Mouse (Mus musculus) thymus, postnatal 4 days (tissue): ENCODE results near the gene Olfr591.
"Not testable (repeated sequence)": the region's sequence is repeated elsewhere in the genome, so short reads cannot be mapped to it uniquely, and the experiment has no call there.

Experiments used
- DNase-seq: peaks from one replicate; pipeline ENCODE4 v3.0.0; 2021

Gene Olfr591

GRCm38 (mm10) chr7:103178240-103178639 is at the start of gene Olfr591:
Olfr591 (minus strand) TSS chr7:103178340.
- no peak for DNase-seq

GRCm38 (mm10) chr7:103216696-103217095 is 38.6 kb upstream of the Olfr591 start, which contains the start of gene Olfr594:
Olfr594 (plus strand) TSS chr7:103216996.
- no peak for DNase-seq

- DNase-seq: not testable (repeated sequence)
These were observed 33.9 kb upstream of the Olfr591 start for GRCm38 (mm10) chr7:103212050-103212449.

- DNase-seq: no peak
These were observed 33.4 kb upstream of the Olfr591 start, which contains the start of gene Olfr593 for GRCm38 (mm10) chr7:103211562-103211961. Olfr593 (plus strand) TSS chr7:103211862.

GRCm38 (mm10) chr7:103184503-103184902 is 6.4 kb upstream of the Olfr591 start, which contains the start of gene Olfr592:
Olfr592 (plus strand) TSS chr7:103184803.
- DNase-seq: not testable (repeated sequence)

- no peak for DNase-seq
These were observed 8.4 kb downstream of the Olfr591 start for GRCm38 (mm10) chr7:103169697-103170096.

- DNase-seq: no peak
These were observed 21.9 kb downstream of the Olfr591 start, which contains the start of gene Olfr589 for GRCm38 (mm10) chr7:103156256-103156655. Olfr589 (minus strand) TSS chr7:103156356.

GRCm38 (mm10) chr7:103140579-103140978 is 37.6 kb downstream of the Olfr591 start, which contains the start of gene Olfr588-ps1:
Olfr588-ps1 (plus strand) TSS chr7:103140879.
- no peak for DNase-seq

- DNase-seq: no peak
These were observed 52.6 kb downstream of the Olfr591 start, which contains the start of gene Olfr586 for GRCm38 (mm10) chr7:103125538-103125937. Olfr586 (minus strand) TSS chr7:103125638.

- no peak for DNase-seq
These were observed 58.7 kb downstream of the Olfr591 start for GRCm38 (mm10) chr7:103119406-103119805.
